ENCODE assay signal across 8 mouse cellular contexts in the genomic region with DNA sequence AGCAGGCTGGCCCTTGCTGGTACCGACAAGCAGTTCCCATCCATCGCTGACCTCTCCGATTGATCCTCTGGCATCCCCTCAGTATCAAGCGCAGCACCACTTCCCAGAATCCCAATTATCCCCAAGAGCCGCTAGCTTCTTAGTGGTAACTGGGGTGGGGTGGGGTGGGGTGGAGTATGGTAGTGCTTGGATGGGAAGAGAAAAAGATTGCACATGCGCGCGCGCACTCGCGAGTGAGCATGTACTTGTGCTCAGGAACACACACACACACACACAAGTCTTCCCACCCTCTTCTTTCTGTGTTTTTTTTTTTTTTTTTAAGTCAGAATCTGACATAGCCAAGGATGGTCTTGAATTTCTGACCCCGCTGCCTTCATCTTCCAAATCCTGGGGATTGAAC. TPM values are rescaled to one million over a fixed set of nuclear protein-coding genes. Genes with fewer than 3 reads are reported as not detected.
DNase-seq lines count a peak whose midpoint lies in the region; ATAC-seq lines count a peak whose summit lies in the region.

No protein-coding gene starts in this region.

- no peak for DNase-seq in heart, adult 18-20 months
- DNase-seq in Muller cell, postnatal 12 days (ENCODE audit: inconsistent ontology term) = peak; percentile 16
- DNase-seq in adrenal gland, postnatal 4 days (ENCODE audit: low spot score in 2 of 2) = no peak
- no peak for DNase-seq in lung, postnatal 4 days

- no peaks in the 10 kb centered on the region for H3K27me3 ChIP-seq in heart, embryonic 16.5 days (ENCODE audit: control insufficient read depth, insufficient read depth, low read length)
- H3K27me3 ChIP-seq in hindbrain, embryonic 13.5 days = peaks cover 11% of the 10 kb centered on the region
- peaks cover 12% of the 10 kb centered on the region; the same call in 1 of the 2 replicates for H3K27me3 ChIP-seq in midbrain, embryonic 12.5 days

- H3K4me1 ChIP-seq in heart, embryonic 16.5 days (ENCODE audit: control insufficient read depth, insufficient read depth, low read length) = no peaks in the 10 kb centered on the region; the same call in 1 of the 2 replicates
- peaks cover 6% of the 10 kb centered on the region for H3K4me1 ChIP-seq in hindbrain, embryonic 13.5 days (replicated peaks)
- peaks cover 8% of the 10 kb centered on the region; the same call in 1 of the 2 replicates for H3K4me1 ChIP-seq in midbrain, embryonic 12.5 days

- 55% methylated on average over 12 of the region's 12 CpGs for WGBS in heart, embryonic 16.5 days
- 64% methylated on average over 12 of the region's 12 CpGs for WGBS in hindbrain, embryonic 13.5 days
- WGBS in midbrain, embryonic 12.5 days = 58% methylated on average over 12 of the region's 12 CpGs

- H3K9me3 ChIP-seq in heart, embryonic 16.5 days (replicated peaks; ENCODE audit: control insufficient read depth, low read length) = no peaks in the 10 kb centered on the region
- no peaks in the 10 kb centered on the region for H3K9me3 ChIP-seq in hindbrain, embryonic 13.5 days
- no peaks in the 10 kb centered on the region for H3K9me3 ChIP-seq in midbrain, embryonic 12.5 days

- H3K4me3 ChIP-seq in heart, embryonic 16.5 days (ENCODE audit: low read length) = peak overlapping the region; percentile 35
- H3K4me3 ChIP-seq in hindbrain, embryonic 13.5 days = peak overlapping the region; percentile 27
- H3K4me3 ChIP-seq in midbrain, embryonic 12.5 days = peak overlapping the region; percentile 34

- no peak overlapping the region for H3K9ac ChIP-seq in heart, embryonic 16.5 days (ENCODE audit: low read length)
- H3K9ac ChIP-seq in hindbrain, embryonic 13.5 days = peak overlapping the region; percentile 65
- peak overlapping the region; percentile 58 for H3K9ac ChIP-seq in midbrain, embryonic 12.5 days (replicated peaks)

- peak overlapping the region; percentile 29; the same call in 1 of the 2 replicates for H3K27ac ChIP-seq in heart, embryonic 16.5 days (ENCODE audit: low read length)
- H3K27ac ChIP-seq in hindbrain, embryonic 13.5 days = no peak overlapping the region
- no peak overlapping the region for H3K27ac ChIP-seq in midbrain, embryonic 12.5 days (replicated peaks)

- H3K36me3 ChIP-seq in heart, embryonic 16.5 days (ENCODE audit: control insufficient read depth, insufficient read depth) = no peaks in the 10 kb centered on the region
- H3K36me3 ChIP-seq in hindbrain, embryonic 13.5 days = no peaks in the 10 kb centered on the region
- no peaks in the 10 kb centered on the region for H3K36me3 ChIP-seq in midbrain, embryonic 12.5 days

- peak overlapping the region; percentile 63 for H3K4me2 ChIP-seq in heart, embryonic 16.5 days (ENCODE audit: low read depth, low read length)
- H3K4me2 ChIP-seq in hindbrain, embryonic 13.5 days = peak overlapping the region; percentile 58
- peak overlapping the region; percentile 56 for H3K4me2 ChIP-seq in midbrain, embryonic 12.5 days (replicated peaks)

- ATAC-seq in heart, embryonic 16.5 days (replicated peaks; ENCODE audit: extremely low read depth, insufficient read depth, low FRiP score) = no peak
- ATAC-seq in hindbrain, embryonic 13.5 days (ENCODE audit: low FRiP score) = no peak
- ATAC-seq in midbrain, embryonic 12.5 days (ENCODE audit: low FRiP score, low read depth) = no peak
- no peak for ATAC-seq in frontal cortex, adult (ENCODE audit: low TSS enrichment)

RNA-seq across cellular contexts. Expression of a gene that starts 7.2 kb away (rescaled TPM):
- polyA plus RNA-seq in heart, embryonic 16.5 days (2015; fragmentation: Nextera tagmentation; extraction: Ambion mirVana) = 23.2 and 24.5 TPM in 2 replicates
- 10 to 100 TPM in 1 of 2 experiments, 1 to 10 TPM in 1; 8.3 to 10.5 TPM for total RNA-seq in heart, adult 18-20 months (2021)
- 41.2 and 41.8 TPM in 2 replicates for polyA plus RNA-seq in hindbrain, embryonic 13.5 days (2015; fragmentation: Nextera tagmentation; extraction: Ambion mirVana)
- polyA plus RNA-seq in midbrain, embryonic 12.5 days (2016; fragmentation: Nextera tagmentation; extraction: Ambion mirVana) = 46.4 and 46.5 TPM in 2 replicates
- total RNA-seq in adrenal gland, postnatal 4 days (2021) = 10 to 100 TPM; 23.8 to 26.0 TPM

RNA-seq across cellular contexts. Expression of a gene that starts 7.3 kb away (rescaled TPM):
- 4.7 and 8.7 TPM in 2 replicates for polyA plus RNA-seq in heart, embryonic 16.5 days (2015; fragmentation: Nextera tagmentation; extraction: Ambion mirVana)
- 1 to 10 TPM; 6.8 to 7.9 TPM for total RNA-seq in heart, adult 18-20 months (2021)
- polyA plus RNA-seq in hindbrain, embryonic 13.5 days (2015; fragmentation: Nextera tagmentation; extraction: Ambion mirVana) = 0.67 and 0.90 TPM in 2 replicates
- polyA plus RNA-seq in midbrain, embryonic 12.5 days (2016; fragmentation: Nextera tagmentation; extraction: Ambion mirVana) = 0.81 and 0.98 TPM in 2 replicates
- total RNA-seq in adrenal gland, postnatal 4 days (2021) = 1 to 10 TPM; 5.3 to 8.5 TPM

RNA-seq across cellular contexts. Expression of a gene that starts 58.8 kb away (rescaled TPM):
- 127 and 132 TPM in 2 replicates for polyA plus RNA-seq in heart, embryonic 16.5 days (2015; fragmentation: Nextera tagmentation; extraction: Ambion mirVana)
- 100 to 1,000 TPM; 132 to 150 TPM for total RNA-seq in heart, adult 18-20 months (2021)
- polyA plus RNA-seq in hindbrain, embryonic 13.5 days (2015; fragmentation: Nextera tagmentation; extraction: Ambion mirVana) = 69.0 and 71.9 TPM in 2 replicates
- polyA plus RNA-seq in midbrain, embryonic 12.5 days (2016; fragmentation: Nextera tagmentation; extraction: Ambion mirVana) = 62.4 and 69.4 TPM in 2 replicates
- 100 to 1,000 TPM; 176 to 186 TPM for total RNA-seq in adrenal gland, postnatal 4 days (2021)
